Mouse (Mus musculus) MN1 (cell line): ENCODE data around the gene Olfr464.
"Not testable (repeated sequence)": the region's sequence is repeated elsewhere in the genome, so short reads cannot be mapped to it uniquely, and the experiment has no call there.

ENCODE experiments used
- DNase-seq: peaks from one replicate; pipeline ENCODE4 v3.0.0-alpha.2; 2016; ENCODE audit warnings: low spot score

The Olfr464 gene

DNA sequence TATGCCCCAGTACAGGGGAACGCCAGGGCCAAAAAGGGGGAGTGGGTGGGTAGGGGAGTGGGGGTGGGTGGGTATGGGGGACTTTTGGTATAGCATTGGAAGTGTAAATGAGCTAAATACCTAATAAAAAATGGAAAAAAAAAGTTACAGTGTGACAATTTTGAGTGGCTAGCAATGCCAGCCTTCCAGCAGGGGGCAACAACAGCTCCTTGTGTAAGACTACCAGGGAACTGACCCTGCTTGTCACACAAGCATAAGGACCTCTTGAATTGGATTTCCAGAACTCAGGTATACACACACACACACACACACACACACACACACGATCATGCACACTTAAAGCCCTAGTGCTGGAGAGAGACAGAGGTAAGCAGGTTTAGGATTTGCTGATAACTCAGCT lies 53.9 kb downstream of the Olfr464 start:
- DNase-seq: not testable (repeated sequence)
